Mouse (Mus musculus): Measurements from ENCODE around the gene Myo15. TPM values are rescaled to one million over a fixed set of nuclear protein-coding genes. Genes with fewer than 3 reads are reported as not detected.

The Myo15 gene
- total RNA-seq, 4 experiments from 2014 or later, result 0.06 to 0.21 (median 0.18) TPM

GRCm38 (mm10) chr11:60495692-60496091 is 26.6 kb downstream of the Myo15 start:
- no peak for DNase-seq (ENCODE audit: low spot score in 2 of 2)

- no peak for DNase-seq (ENCODE audit: low spot score in 2 of 2)
Observed at GRCm38 (mm10) chr11:60507281-60507680, 38.1 kb downstream of the Myo15 start.

- DNase-seq (ENCODE audit: low spot score in 2 of 2), result no peak
Observed at GRCm38 (mm10) chr11:60508950-60509349, 39.8 kb downstream of the Myo15 start.

GRCm38 (mm10) chr11:60509500-60509899 is 40.4 kb downstream of the Myo15 start:
- no peak for DNase-seq (ENCODE audit: low spot score in 2 of 2)

GRCm38 (mm10) chr11:60511893-60512292 is 42.8 kb downstream of the Myo15 start:
- DNase-seq (ENCODE audit: low spot score in 2 of 2), result no peak

- DNase-seq (ENCODE audit: low spot score in 2 of 2), result no peak
Observed at GRCm38 (mm10) chr11:60512520-60512919, 43.4 kb downstream of the Myo15 start.

- DNase-seq (ENCODE audit: low spot score in 2 of 2), result no peak
Observed at GRCm38 (mm10) chr11:60514941-60515340, 45.8 kb downstream of the Myo15 start.

- DNase-seq (ENCODE audit: low spot score in 2 of 2), result no peak
Observed at GRCm38 (mm10) chr11:60518305-60518704, 49.2 kb downstream of the Myo15 start.

GRCm38 (mm10) chr11:60522027-60522426 is 52.9 kb downstream of the Myo15 start:
- no peak for DNase-seq (ENCODE audit: low spot score in 2 of 2)

- no peak for DNase-seq (ENCODE audit: low spot score in 2 of 2)
Observed at GRCm38 (mm10) chr11:60522661-60523365, 53.7 kb downstream of the Myo15 start.

- no peak for DNase-seq (ENCODE audit: low spot score in 2 of 2)
Observed at GRCm38 (mm10) chr11:60526461-60526860, 57.3 kb downstream of the Myo15 start.

- no peak for DNase-seq (ENCODE audit: low spot score in 2 of 2)
Observed at GRCm38 (mm10) chr11:60535676-60536075, 66.5 kb downstream of the Myo15 start.

- DNase-seq (ENCODE audit: low spot score in 2 of 2), result peak; percentile 22 to 38
Observed at GRCm38 (mm10) chr11:60536180-60536858, 67.2 kb downstream of the Myo15 start, which contains the start of gene Alkbh5. Alkbh5 (plus strand) TSS chr11:60536381.

- DNase-seq (ENCODE audit: low spot score in 2 of 2), result peak; percentile 86 to 87
Observed at GRCm38 (mm10) chr11:60536859-60537467, 67.8 kb downstream of the Myo15 start.

GRCm38 (mm10) chr11:60537468-60538347 is 68.6 kb downstream of the Myo15 start:
- peak; percentile 89 to 98 for DNase-seq (ENCODE audit: low spot score in 2 of 2)

- peak in 1 of 2 experiments; percentile 25 for DNase-seq (ENCODE audit: low spot score in 2 of 2)
Observed at GRCm38 (mm10) chr11:60538371-60539281, 69.5 kb downstream of the Myo15 start.

- no peak for DNase-seq (ENCODE audit: low spot score in 2 of 2)
Observed at GRCm38 (mm10) chr11:60539540-60539939, 70.4 kb downstream of the Myo15 start.

- peak in 1 of 2 experiments; percentile 29 for DNase-seq (ENCODE audit: low spot score in 2 of 2)
Observed at GRCm38 (mm10) chr11:60540002-60540610, 71.0 kb downstream of the Myo15 start.

GRCm38 (mm10) chr11:60540761-60541160 is 71.6 kb downstream of the Myo15 start:
- no peak for DNase-seq (ENCODE audit: low spot score in 2 of 2)

- DNase-seq (ENCODE audit: low spot score in 2 of 2), result no peak
Observed at GRCm38 (mm10) chr11:60541831-60542230, 72.7 kb downstream of the Myo15 start.
